Mouse (Mus musculus) embryonic fibroblast, embryonic 13.5 days (primary cell): Measurements from ENCODE around the gene Gm49380. TPM values are rescaled to one million over a fixed set of nuclear protein-coding genes. Genes with fewer than 3 reads are reported as not detected.
A peak's percentile ranks its signal among the peaks of the same experiment; 100 is the strongest.

Experiments used
- H3K27ac ChIP-seq: 2 replicates; pipeline ENCODE4 v1.5.1; 2012; ENCODE audit warnings: low read length, control low read depth, inconsistent platforms; ENCODE audit not compliant: insufficient read depth
- H3K4me1 ChIP-seq: 2 replicates; pipeline ENCODE4 v1.6.1; 2011; ENCODE audit warnings: low read length; ENCODE audit not compliant: control insufficient read depth, insufficient read depth
- H3K4me3 ChIP-seq: 2 replicates; pipeline ENCODE4 v1.5.1; 2011; ENCODE audit warnings: mild to moderate bottlenecking, control low read depth, low read length; ENCODE audit not compliant: insufficient read depth
- CTCF ChIP-seq: IDR thresholded peaks from 2 replicates; pipeline ENCODE4 v1.5.1; 2011; ENCODE audit warnings: mild to moderate bottlenecking, control low read depth, low read length, moderate library complexity, borderline replicate concordance; ENCODE audit not compliant: insufficient read depth
- POLR2A ChIP-seq: IDR thresholded peaks from 2 replicates; pipeline ENCODE4 v1.6.1; 2011; ENCODE audit warnings: low read depth, mild to moderate bottlenecking, control low read depth, low read length, moderate library complexity
- polyA plus RNA-seq: library from polyadenylated mRNA; stranded (reverse); fragments of >200 nt; gene quantifications from 2 replicates; pipeline ENCODE4 v1.2.4, GENCODE M21; 2011; ENCODE audit warnings: low read depth; ENCODE audit not compliant: missing spikeins, insufficient read length

Gene Gm49380
- polyA plus RNA-seq, 1 experiment: 0.21 TPM

- Histone ChIP-seq H3K4me3 (no peak overlapping the region), H3K27ac (peak overlapping the region; percentile 68), H3K4me1 (peaks cover 5% of the 10 kb centered on the region; the same call in 1 of the 2 replicates)
- peak; percentile 43; the same call in 1 of the 2 replicates for TF ChIP-seq POLR2A
- TF ChIP-seq CTCF: no peak
These were observed 63.7 kb downstream of the Gm49380 start for GRCm38 (mm10) chr9:44049381-44050165.

- TF ChIP-seq POLR2A (peak; percentile 40), CTCF (no peak)
- H3K4me1 ChIP-seq: peaks cover 5% of the 10 kb centered on the region; the same call in 1 of the 2 replicates
- no peak overlapping the region for H3K4me3 ChIP-seq
- peak overlapping the region; percentile 68 for H3K27ac ChIP-seq
These were observed 64.5 kb downstream of the Gm49380 start for GRCm38 (mm10) chr9:44048541-44049380.

GRCm38 (mm10) chr9:44047571-44048490, 65.5 kb downstream of the Gm49380 start:
- TF ChIP-seq POLR2A (no peak), CTCF (no peak)
- peak overlapping the region; percentile 68 for H3K27ac ChIP-seq
- H3K4me1 ChIP-seq: peaks cover 5% of the 10 kb centered on the region; the same call in 1 of the 2 replicates
- no peak overlapping the region for H3K4me3 ChIP-seq

- H3K4me3 ChIP-seq: no peak overlapping the region
- peaks cover 5% of the 10 kb centered on the region; the same call in 1 of the 2 replicates for H3K4me1 ChIP-seq
- no peak for TF ChIP-seq POLR2A
- TF ChIP-seq CTCF: no peak
- no peak overlapping the region for H3K27ac ChIP-seq
These were observed 66.2 kb downstream of the Gm49380 start for GRCm38 (mm10) chr9:44047071-44047470.

- no peak for TF ChIP-seq CTCF
- no peak for TF ChIP-seq POLR2A
- Histone ChIP-seq H3K4me1 (peaks cover 5% of the 10 kb centered on the region; the same call in 1 of the 2 replicates), H3K4me3 (no peak overlapping the region), H3K27ac (no peak overlapping the region)
These were observed 66.9 kb downstream of the Gm49380 start for GRCm38 (mm10) chr9:44046426-44046825.

GRCm38 (mm10) chr9:44045884-44046272, 67.4 kb downstream of the Gm49380 start:
- Histone ChIP-seq H3K4me3 (peak overlapping the region; percentile 59; the same call in 1 of the 2 replicates), H3K27ac (no peak overlapping the region), H3K4me1 (peaks cover 5% of the 10 kb centered on the region; the same call in 1 of the 2 replicates)
- no peak for TF ChIP-seq POLR2A
- no peak for TF ChIP-seq CTCF

- H3K4me1 ChIP-seq: peaks cover 6% of the 10 kb centered on the region; the same call in 1 of the 2 replicates
- H3K27ac ChIP-seq: no peak overlapping the region
- peak overlapping the region; percentile 59 for H3K4me3 ChIP-seq
- TF ChIP-seq POLR2A (no peak), CTCF (no peak)
These were observed 68.0 kb downstream of the Gm49380 start for GRCm38 (mm10) chr9:44045158-44045883.

GRCm38 (mm10) chr9:44044426-44045157, 68.7 kb downstream of the Gm49380 start:
- TF ChIP-seq POLR2A (no peak; the same call in 1 of the 2 replicates), CTCF (peak; percentile 19; the same call in 1 of the 2 replicates)
- peak overlapping the region; percentile 15; the same call in 1 of the 2 replicates for H3K27ac ChIP-seq
- peak overlapping the region; percentile 59 for H3K4me3 ChIP-seq
- peaks cover 10% of the 10 kb centered on the region for H3K4me1 ChIP-seq
